Mouse (Mus musculus) layer of hippocampus, adult 2 months (tissue): Measurements from ENCODE around the gene Cnksr1. TPM values are rescaled to one million over a fixed set of nuclear protein-coding genes. Genes with fewer than 3 reads are reported as not detected.

Source experiments
- DNase-seq, 2 experiments: peaks; one replicate each; pipeline ENCODE4 v3.0.0; 2022; ENCODE audit warnings: low spot score in 2 of 2
- H3K27ac ChIP-seq: fragments of 200-600 bp; 2 replicates; pipeline ENCODE4 v1.8.1; 2022
- H3K4me3 ChIP-seq: fragments of 200-600 bp; 2 replicates; pipeline ENCODE4 v1.8.1; 2022; ENCODE audit warnings: mild to moderate bottlenecking
- CTCF ChIP-seq: fragments of 200-600 bp; conservative IDR thresholded peaks from 2 replicates; pipeline ENCODE4 v1.8.1; 2022; ENCODE audit warnings: antibody characterized with exemption, mild to moderate bottlenecking, moderate library complexity
- total RNA-seq, 2 experiments: library from RNA; stranded (reverse); gene quantifications; 2 replicates each; pipeline ENCODE4 v1.2.3; 2021

Gene Cnksr1
- total RNA-seq, 2 experiments from 2014 or later, result 0.38 to 0.66 TPM

DNA sequence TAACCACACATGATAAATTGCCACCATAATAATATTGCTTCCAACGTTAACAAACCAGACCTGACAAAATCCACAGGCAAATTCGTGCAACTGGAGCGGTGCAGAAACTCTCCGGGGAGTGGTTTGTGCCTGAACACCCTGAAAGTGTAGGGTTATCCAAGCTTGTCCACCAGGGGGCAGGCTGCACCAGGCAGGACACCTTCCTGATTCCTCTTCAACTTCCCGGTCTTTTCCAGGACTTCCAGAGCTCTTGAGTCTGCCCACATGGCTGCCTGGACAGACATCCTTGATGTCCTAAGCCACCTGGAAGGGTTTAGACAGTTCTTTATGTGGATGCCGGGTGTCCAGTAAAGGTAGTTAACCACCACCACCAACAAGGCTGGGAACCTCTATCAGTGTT is 25.0 kb upstream of the Cnksr1 start:
- peak; percentile 88 for TF ChIP-seq CTCF
- no peak overlapping the region for H3K4me3 ChIP-seq
- peak in 1 of 2 experiments; percentile 66 for DNase-seq
- H3K27ac ChIP-seq, result no peak overlapping the region

DNA sequence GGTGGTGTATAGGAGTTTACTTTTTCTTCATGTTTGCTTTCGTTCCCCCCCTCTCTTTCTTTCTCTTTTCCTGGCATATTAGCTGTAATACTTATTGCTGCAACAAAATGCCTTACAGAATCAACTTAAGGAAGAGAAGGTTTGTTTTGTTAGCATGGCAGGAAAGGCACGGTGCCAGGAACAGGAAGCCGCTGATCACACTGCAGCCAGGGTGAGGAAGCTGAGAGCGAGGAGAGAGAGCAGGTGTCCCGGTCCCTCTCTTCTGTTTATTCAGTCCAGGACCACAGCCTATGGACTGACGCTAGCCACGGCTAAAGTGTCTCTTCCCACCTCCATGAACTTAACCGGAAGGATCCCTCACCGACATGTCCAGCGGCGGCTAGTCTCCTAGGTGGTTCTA is 20.2 kb upstream of the Cnksr1 start:
- no peak for DNase-seq
- Histone ChIP-seq H3K27ac (no peak overlapping the region), H3K4me3 (no peak overlapping the region)
- TF ChIP-seq CTCF, result no peak

GRCm38 (mm10) chr4:134257198-134258009 is 19.2 kb upstream of the Cnksr1 start:
- no peak overlapping the region for H3K27ac ChIP-seq
- no peak for TF ChIP-seq CTCF
- no peak for DNase-seq
- no peak overlapping the region for H3K4me3 ChIP-seq

DNA sequence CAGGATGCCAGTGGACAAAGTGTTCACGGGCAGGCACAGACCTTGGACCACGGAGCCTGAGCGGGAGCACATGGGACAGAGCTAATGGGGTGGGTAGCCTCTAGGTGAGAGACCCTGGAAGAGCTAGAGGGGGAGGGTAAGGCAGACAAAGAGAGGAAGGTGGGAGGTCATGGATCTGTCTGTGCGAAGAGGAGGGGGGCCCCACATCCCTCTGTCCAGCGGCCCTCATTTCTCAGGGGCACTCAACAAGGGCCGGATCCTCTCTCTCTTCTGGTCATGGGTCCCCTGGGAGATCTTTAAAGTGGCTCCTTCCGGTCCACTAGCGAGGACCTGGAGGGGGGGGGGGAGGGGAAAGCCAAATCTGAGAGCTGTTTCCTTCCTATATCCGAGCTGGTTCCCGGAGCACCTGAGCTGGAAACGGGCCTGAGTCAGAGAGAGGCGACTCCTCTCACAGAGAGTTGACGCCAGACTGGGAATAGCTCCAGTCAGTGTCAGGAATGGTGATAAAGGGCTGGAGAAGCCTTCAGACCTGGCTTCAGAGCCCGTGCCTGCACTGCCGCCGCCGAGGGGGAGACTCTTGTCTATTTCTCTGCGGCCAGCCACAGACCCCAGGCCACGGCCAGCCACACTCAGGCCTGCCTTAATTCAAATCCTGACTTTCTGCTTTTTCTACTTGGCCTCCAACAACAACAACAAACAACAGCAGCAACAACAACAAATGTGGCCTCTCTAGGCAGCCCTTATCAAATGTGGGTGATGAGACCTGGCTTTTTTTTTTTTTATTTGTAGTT is 18.4 kb upstream of the Cnksr1 start:
- no peak for TF ChIP-seq CTCF
- H3K4me3 ChIP-seq, result no peak overlapping the region
- H3K27ac ChIP-seq, result no peak overlapping the region
- DNase-seq, result no peak

GRCm38 (mm10) chr4:134255854-134256253 is 17.7 kb upstream of the Cnksr1 start:
- Histone ChIP-seq H3K4me3 (no peak overlapping the region), H3K27ac (no peak overlapping the region)
- TF ChIP-seq CTCF, result no peak
- no peak for DNase-seq

DNA sequence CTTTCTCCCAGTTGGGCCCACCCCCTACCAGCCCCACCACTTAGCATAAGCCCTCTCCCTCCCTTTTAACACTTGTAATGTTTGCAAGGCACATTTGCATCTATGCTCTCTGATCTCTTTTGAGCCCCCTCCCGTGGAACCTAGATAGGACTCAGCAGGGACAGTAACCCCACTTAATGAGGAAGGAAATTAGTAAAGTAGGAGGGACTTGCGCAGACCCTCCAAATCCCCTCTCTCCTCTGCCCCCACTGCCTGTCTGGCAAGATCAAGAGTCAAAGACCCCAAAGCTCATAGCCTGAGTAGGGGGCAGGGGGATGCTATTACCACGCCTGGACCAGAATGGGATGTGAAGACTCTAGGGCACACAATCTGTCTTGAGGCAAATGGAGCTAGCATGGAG is 16.6 kb upstream of the Cnksr1 start:
- TF ChIP-seq CTCF, result no peak
- Histone ChIP-seq H3K4me3 (no peak overlapping the region), H3K27ac (no peak overlapping the region)
- DNase-seq, result no peak

- H3K27ac ChIP-seq, result peak within 1 kb of the TSS; percentile 65
- no peak for TF ChIP-seq CTCF
- H3K4me3 ChIP-seq, result peak within 1 kb of the TSS; percentile 41
- no peak for DNase-seq
These were observed 15.6 kb upstream of the Cnksr1 start, which contains the start of gene Grrp1 for GRCm38 (mm10) chr4:134253722-134254324. TSS of gene Grrp1 (minus strand) at chr4:134254106.

DNA sequence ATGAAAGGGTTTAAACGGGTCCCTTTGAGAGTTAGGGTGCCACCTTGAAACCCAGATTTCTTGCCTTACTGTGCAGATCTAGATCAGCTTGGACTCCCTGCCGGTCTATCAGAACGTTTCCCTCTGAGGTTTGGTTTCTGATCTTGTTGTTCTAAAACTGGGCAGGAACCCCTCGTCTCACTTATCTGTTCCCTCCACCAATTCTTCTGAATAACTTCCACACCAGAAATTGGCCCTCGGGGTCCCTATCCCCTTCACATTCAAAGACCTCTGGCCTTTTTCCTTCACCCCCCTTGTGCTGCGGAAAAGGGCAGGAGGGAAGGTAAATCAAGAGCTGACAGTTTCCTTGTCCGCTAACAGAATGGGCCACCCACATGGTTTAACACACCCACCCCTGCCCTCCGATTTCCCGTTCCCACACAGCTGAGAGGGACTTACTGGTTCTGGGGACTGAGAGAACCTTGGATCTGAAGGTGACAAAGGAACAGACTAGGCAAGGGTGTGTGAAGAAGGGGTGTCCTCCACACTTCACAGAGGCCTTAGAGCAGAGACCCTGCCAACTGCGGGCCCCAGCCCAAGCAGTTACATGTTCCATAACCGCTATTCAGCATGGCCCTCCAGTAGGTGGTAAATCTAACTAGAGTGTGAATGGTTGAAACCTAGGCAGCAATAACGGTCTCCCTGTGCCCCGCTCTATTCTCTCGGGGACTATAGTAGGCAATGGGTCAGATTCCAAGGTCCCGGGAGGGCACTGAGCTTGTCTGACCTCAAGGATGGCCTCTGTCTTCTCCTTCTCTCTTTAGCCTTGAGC is 14.9 kb upstream of the Cnksr1 start:
- no peak for DNase-seq
- Histone ChIP-seq H3K27ac (peak overlapping the region; percentile 65), H3K4me3 (peak overlapping the region; percentile 41)
- no peak for TF ChIP-seq CTCF

GRCm38 (mm10) chr4:134252131-134252910 is 14.1 kb upstream of the Cnksr1 start:
- no peak for DNase-seq
- H3K27ac ChIP-seq, result peak overlapping the region; percentile 65; the same call in 1 of the 2 replicates
- H3K4me3 ChIP-seq, result peak overlapping the region; percentile 54
- TF ChIP-seq CTCF, result no peak

DNA sequence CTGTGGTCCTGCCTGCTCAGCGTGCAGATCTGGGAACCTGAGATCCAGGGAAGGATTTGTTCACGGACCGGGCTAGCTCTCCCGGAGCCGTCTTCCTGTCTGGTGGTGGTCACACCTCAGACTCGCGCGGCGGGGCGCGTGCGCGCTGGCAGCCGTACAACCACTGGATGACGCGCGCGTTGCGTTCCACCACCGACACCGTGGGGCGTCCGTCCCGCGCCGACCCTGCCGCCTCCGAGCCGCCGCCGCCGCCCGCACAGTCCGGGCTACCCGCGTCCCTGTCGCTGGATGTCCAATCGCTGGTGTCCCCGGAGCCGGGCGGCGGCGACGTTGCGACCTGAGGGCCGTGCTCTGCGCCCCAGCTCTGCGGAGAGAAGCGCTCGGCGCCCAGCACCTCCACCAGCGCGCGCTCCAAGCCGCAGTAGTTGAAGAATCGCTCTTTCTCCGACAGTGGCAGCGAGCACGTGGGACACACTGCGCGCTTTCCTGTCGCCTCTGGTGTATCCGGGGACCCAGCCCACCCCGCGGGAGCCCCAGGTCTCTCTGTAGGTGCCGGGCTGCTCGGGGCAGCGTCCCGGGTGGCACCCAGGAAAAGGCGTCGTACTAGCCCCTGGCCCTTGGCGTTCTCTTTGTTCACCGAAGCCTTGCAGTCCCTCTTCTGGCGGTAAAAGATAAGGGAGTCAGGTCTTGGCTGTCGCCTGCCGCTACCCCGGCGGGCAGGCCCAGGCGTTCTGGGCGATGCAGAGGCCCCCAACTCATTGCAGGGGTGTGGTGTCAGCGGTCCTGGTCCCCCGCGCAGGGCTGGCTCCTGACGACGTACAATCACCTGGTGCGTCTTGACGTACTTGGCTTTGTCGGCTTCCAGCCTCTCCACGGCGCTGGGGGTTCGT is 13.3 kb upstream of the Cnksr1 start:
- no peak for TF ChIP-seq CTCF
- Histone ChIP-seq H3K4me3 (peak overlapping the region; percentile 54), H3K27ac (peak overlapping the region; percentile 23; the same call in 1 of the 2 replicates)
- DNase-seq, result no peak

- DNase-seq, result no peak
- TF ChIP-seq CTCF, result no peak
- Histone ChIP-seq H3K27ac (no peak overlapping the region), H3K4me3 (peak overlapping the region; percentile 54)
These were observed 12.7 kb upstream of the Cnksr1 start for GRCm38 (mm10) chr4:134250930-134251240.
